Mouse (Mus musculus): Measurements from ENCODE around the gene Pcdh9.

Gene Pcdh9

GRCm38 (mm10) chr14:93890519-93891370 is at the start of gene Pcdh9:
TSS of gene Pcdh9 (minus strand) at chr14:93890679.
- in situ Hi-C loops (cut with MboI, MseI) = no loop called here

- in situ Hi-C loops (cut with MboI, MseI) = no loop called here
Measured at GRCm38 (mm10) chr14:93906928-93907327, 16.4 kb upstream of the Pcdh9 start.

GRCm38 (mm10) chr14:93898533-93898932 is 8.1 kb upstream of the Pcdh9 start:
- in situ Hi-C loops (cut with MboI, MseI) = no loop called here

- in situ Hi-C loops (cut with MboI, MseI) = no loop called here
Measured at GRCm38 (mm10) chr14:93895131-93895530, 4.7 kb upstream of the Pcdh9 start.

- in situ Hi-C loops (cut with MboI, MseI) = no loop called here
Measured at GRCm38 (mm10) chr14:93891371-93891746, 880 bp upstream of the Pcdh9 start.

- in situ Hi-C loops (cut with MboI, MseI) = no loop called here
Measured at GRCm38 (mm10) chr14:93889839-93890518, 500 bp downstream of the Pcdh9 start.

- in situ Hi-C loops (cut with MboI, MseI) = no loop called here
Measured at GRCm38 (mm10) chr14:93889231-93889630, 1.2 kb downstream of the Pcdh9 start.

GRCm38 (mm10) chr14:93888346-93888745 is 2.1 kb downstream of the Pcdh9 start:
- in situ Hi-C loops (cut with MboI, MseI) = no loop called here

GRCm38 (mm10) chr14:93887066-93887465 is 3.4 kb downstream of the Pcdh9 start:
- in situ Hi-C loops (cut with MboI, MseI) = no loop called here

- in situ Hi-C loops (cut with MboI, MseI) = no loop called here
Measured at GRCm38 (mm10) chr14:93885551-93886084, 4.9 kb downstream of the Pcdh9 start.

GRCm38 (mm10) chr14:93884467-93884866 is 6.0 kb downstream of the Pcdh9 start:
- in situ Hi-C loops (cut with MboI, MseI) = no loop called here

GRCm38 (mm10) chr14:93880071-93880470 is 10.4 kb downstream of the Pcdh9 start:
- in situ Hi-C loops (cut with MboI, MseI) = no loop called here

GRCm38 (mm10) chr14:93875968-93876367 is 14.5 kb downstream of the Pcdh9 start:
- in situ Hi-C loops (cut with MboI, MseI) = no loop called here

GRCm38 (mm10) chr14:93868211-93868610 is 22.3 kb downstream of the Pcdh9 start:
- in situ Hi-C loops (cut with MboI, MseI) = no loop called here

- in situ Hi-C loops (cut with MboI, MseI) = no loop called here
Measured at GRCm38 (mm10) chr14:93858069-93858468, 32.4 kb downstream of the Pcdh9 start.

- in situ Hi-C loops (cut with MboI, MseI) = no loop called here
Measured at GRCm38 (mm10) chr14:93846091-93846677, 44.3 kb downstream of the Pcdh9 start.

- in situ Hi-C loops (cut with MboI, MseI) = no loop called here
Measured at GRCm38 (mm10) chr14:93842686-93843288, 47.7 kb downstream of the Pcdh9 start.

- in situ Hi-C loops (cut with MboI, MseI) = no loop called here
Measured at GRCm38 (mm10) chr14:93832511-93832910, 58.0 kb downstream of the Pcdh9 start.

- in situ Hi-C loops (cut with MboI, MseI) = no loop called here
Measured at GRCm38 (mm10) chr14:93827159-93827558, 63.3 kb downstream of the Pcdh9 start.

- in situ Hi-C loops (cut with MboI, MseI) = no loop called here
Measured at GRCm38 (mm10) chr14:93826042-93826462, 64.4 kb downstream of the Pcdh9 start.

- in situ Hi-C loops (cut with MboI, MseI) = no loop called here
Measured at GRCm38 (mm10) chr14:93818845-93819244, 71.6 kb downstream of the Pcdh9 start.

- in situ Hi-C loops (cut with MboI, MseI) = no loop called here
Measured at GRCm38 (mm10) chr14:93817591-93817990, 72.9 kb downstream of the Pcdh9 start.

Data from T-helper 1 cell (primary cell).